Mouse (Mus musculus) hematopoietic stem cell, adult 5-6 weeks (primary cell): ENCODE results near the gene Gm960. TPM values are rescaled to one million over a fixed set of nuclear protein-coding genes. Genes with fewer than 3 reads are reported as not detected.
"Not testable (repeated sequence)": the region's sequence is repeated elsewhere in the genome, so short reads cannot be mapped to it uniquely, and the experiment has no call there.

ENCODE experiments used
- ATAC-seq, 2 experiments: fragments of 125-278 bp in 1 of 2; replicated peaks in 1 of 2; 2 replicates each; pipeline ENCODE4 v1.8.0; 2016 to 2017; ENCODE audit warnings: inconsistent platforms in 2 of 2, mild to moderate bottlenecking in 2 of 2, moderate number of reproducible peaks in 2 of 2, low read depth in 1 of 2, moderate TSS enrichment in 1 of 2; ENCODE audit not compliant: low FRiP score in 2 of 2, poor library complexity in 2 of 2, severe bottlenecking in 2 of 2, insufficient read depth in 1 of 2, low TSS enrichment in 1 of 2
- total RNA-seq: library from RNA; stranded (forward); fragments of 172-1452, 232-1000 nt; gene quantifications from 2 replicates; pipeline ENCODE4 v1.2.3, GENCODE M21; 2017

Gm960 gene
- total RNA-seq, 1 experiment from 2014 or later, result 6.6 TPM

DNA sequence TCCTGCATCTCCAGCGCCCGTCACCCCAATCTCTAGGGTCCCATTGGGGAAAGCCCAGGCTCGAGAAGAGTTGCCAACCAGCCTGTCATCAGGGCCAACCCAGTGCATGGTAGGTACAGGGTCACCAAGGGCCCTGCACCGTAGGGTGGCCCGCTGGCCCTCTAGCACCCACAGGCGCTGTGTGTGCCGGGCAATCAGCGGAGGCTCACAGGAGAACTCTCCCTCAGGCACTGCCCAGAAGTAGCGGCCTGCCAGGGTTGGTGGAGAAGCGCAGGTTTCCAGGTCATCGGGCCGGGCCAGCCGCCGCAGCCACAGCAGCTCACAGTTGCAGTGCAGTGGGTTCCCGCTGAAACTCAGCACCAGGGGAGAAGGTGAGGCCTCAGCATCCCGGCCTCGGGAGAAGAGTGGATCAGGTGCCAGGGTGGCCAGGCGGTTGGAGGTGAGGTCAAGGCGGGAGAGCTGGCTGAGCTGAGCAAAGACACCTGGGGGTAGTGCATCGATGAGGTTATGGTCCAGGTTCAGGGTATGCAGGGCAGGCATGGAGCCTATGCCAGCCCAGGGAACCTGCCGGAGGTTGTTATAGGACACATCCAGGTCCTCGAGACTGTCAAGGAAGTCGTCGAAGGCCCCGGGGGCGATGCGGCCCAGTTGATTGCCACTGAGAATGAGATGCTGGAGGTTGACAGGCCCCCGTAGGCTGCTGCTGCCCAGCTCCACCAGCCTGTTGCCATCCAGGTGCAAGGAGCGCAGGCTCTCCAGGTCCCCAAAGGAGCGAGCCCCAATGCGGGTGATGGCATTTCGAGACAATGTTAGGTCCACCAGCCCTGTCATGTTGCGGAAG is 84.8 kb downstream of the Gm960 start:
- ATAC-seq, result no peak

DNA sequence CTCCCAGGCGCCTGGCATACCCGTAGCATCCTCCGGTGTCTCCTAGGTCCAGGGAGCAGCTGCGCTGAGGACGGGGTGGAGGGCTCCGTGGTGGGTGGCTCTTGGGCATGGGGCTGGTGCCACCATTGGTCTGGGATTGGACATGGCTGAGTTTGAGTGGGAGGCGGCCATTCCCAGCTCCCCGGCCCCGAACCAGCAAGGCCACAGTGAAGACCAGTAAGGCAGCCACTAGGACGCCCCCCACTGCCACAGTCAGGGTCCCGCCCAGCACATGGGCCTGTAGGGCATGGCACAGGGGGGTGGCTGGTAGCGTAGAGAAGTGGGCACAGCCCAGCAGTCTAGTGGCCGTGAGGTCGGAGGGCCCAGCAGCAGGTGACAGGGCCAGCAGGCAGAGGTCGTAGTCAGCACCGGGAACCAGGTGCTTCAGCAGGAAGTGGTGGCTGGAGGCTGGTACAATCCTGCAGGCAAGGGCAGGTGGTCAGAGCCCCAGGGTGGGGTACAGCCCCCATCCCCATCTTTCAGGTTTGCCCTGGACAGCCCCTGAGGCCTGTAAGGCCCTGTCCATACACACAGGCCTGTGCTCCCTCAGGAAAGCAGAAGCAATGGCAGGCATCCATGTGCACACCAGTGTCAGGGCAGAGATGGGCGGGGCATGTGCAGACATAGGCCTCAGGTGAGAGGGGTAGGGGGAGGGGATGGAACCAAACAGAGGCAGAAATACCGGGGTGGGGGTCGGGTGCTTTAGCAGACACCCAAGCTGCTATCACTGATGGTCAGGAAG is 86.1 kb downstream of the Gm960 start:
- ATAC-seq, result no peak

DNA sequence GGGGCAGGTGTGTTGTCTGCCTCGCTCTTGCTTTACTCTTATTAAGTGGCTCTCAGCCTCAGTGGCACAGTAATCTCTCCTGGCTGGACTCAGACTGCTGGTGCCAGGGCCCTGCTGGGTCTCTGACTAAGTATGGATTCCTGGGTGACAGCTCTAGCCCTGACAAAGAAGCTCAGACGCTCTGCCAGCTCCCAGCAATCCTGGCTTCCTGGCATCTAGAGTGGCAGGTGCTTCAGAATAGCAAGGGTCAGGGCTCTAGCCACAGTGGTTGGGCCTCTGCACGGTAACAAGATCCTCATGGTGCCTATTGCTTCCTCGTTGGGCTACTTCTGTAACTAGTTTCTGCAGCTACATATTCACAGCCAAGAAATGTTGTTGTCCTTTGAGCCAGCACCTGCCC is 88.4 kb downstream of the Gm960 start:
- ATAC-seq, result no peak

DNA sequence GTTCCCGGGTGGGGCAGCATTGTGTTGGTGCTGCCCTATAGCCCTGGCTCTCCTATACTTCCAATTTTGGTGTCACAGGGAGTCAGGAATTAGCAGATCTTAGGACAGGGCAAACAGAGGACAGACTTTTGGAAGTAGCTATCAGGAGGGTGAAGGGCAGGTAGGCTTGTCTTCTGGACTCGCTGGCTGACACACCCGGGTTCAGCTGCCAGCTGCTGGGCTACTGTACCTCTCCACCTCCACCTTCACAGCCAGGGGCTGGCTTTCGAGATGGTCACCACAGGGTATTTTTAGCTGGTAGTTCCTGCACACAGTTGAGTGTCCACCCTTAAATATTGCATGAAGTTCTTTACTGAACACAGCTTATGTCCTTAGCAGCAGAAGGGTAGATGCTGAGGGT is 90.0 kb downstream of the Gm960 start:
- no peak for ATAC-seq

DNA sequence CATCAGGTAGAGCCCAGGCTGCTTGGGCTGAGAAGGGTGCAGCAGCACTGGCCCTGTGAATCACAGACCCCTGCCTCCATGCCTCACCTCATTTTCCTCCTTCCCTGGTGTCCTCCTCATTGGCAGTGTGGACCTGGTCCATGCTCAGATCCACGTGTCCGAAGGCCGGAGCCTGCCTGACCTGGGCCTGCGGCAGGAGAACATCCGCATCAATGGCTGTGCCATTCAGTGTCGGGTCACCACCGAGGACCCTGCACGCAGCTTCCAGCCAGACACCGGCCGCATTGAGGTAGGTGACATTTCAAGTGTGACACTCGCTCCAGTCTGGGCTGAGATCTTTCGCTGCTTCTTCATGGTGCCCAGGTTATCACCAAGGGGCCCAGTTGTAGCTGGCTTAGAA is 91.1 kb downstream of the Gm960 start:
- no peak for ATAC-seq

DNA sequence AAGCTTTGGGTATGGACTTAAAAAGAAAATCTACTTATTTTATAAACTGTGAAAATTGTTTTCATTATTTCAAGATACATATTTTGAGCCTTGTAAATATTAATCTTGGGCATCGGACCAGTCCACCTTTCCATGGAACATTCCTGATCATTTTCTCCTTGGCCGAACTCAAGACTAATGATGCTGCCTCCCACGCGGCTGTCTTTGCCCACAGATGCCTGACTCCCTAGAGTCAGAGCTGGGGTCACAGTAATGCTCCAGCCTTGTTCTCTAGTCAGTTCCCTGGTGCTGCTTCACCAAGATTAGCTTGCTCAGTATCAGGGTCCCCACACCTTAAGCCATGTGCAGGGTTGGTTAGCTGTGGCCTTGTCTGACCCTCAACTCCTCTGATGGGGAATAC is 92.8 kb downstream of the Gm960 start:
- ATAC-seq, result no peak

DNA sequence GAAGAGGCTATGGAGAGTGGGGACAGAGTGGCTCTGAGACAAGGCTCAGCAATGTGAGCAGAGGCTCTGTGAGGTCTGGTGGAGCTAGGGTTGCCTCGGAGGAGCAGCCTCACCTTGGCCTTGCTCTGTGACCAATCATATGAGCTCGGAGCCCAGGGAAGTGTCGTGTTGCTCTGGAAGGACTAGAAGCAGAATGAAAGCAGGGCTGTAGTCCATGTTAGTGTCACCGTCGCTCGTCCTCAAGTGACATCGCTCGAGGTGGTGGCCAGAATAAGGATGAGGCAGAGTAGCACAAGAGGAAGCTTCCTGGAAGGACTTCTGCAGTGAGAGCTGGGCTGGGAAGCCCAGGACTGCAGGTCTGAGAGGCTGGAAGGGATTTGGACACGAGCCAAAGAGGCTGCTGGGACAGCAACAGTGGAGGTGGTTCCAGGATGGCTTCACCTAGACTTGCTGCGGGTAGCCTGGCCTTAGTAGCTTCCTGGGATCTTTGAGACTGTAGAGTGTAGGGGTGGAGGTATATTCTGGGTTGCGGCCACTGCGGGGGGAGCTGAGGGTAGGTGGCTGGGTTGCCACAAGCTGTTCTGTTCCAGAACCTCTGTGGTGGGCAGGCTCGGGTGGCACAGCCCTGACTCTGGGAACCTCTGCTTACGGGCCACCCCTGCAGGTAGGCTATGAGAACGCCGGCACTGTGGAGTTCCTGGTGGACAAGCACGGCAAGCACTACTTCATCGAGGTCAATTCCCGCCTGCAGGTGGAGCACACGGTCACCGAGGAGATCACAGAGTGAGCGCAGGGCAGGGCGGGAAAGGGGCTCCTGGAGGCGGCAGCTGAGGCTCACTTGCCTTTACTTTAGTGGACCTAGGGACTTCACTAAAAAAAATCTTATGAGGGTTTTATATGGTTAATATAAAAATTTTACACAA is 94.4 kb downstream of the Gm960 start:
- peak; percentile 83 to 95 for ATAC-seq

DNA sequence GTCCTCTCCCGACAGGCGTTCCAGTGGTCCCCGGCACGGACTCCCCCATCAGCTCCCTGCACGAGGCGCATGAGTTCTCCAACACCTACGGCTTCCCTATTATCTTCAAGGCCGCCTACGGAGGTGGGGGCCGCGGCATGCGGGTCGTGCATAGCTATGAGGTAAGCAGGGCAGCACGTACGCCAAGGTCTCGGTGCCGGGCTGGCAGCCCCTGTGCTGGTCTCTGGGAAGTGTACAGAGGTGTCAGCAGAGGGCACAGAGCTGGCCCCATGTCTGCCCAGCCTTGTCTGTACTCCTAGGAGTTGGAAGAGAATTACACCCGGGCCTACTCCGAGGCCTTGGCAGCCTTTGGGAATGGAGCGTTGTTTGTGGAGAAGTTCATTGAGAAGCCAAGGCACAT is 96.0 kb downstream of the Gm960 start:
- ATAC-seq, result no peak

DNA sequence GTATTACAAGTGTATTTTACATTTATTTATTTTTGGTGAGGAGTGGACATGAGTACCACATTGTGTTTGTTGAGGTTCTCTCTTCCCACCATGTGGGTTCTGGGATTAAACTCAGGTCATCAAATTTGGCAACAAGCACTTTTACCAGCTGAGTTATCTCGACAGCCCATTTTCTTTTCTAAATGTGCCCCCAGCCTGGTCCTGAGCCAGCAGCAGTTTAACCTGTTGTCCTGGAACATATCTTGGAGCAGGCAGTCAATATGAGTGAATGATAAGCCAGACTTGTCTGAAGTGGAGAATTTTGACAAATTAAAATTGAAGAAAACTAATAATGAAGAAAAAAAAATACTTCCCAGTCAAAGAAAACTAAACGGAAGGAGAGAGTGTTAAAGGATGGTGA is 102.4 kb downstream of the Gm960 start:
- no peak for ATAC-seq

DNA sequence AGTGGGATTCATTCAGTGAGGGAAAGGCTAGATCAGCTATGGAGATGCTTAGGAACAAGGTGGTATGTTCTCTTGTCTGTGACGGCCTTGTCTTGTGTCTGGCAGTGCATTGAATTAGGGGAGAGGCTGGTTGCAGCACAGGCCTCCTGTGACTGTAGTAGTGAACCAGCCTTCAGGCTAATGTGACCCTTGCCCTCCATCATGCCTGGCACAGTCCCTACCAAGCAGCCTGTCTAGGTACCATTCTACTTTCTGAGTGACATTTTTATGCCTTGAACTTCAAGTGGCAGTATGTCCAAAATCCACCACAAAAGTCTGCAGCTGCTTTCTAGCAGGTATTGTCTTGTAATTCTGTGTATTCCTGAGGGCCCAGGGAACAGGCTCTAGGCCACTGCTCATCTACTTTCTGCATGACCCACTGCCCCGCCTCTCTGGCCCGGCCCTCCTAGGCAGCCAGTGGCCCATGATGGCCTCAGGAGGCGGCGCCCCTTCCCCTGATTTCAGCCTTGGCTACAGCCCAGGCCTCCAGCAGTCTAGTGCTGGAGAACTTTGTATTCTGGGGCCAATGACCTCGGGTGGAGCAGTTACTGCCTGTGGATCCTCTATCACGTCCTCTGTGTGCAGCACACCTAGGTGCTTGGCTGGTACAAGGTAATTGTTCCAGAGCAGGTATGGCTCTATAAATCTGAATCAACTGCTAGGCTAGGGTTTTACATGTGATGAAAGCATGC is 104.5 kb downstream of the Gm960 start:
- ATAC-seq, result no peak

DNA sequence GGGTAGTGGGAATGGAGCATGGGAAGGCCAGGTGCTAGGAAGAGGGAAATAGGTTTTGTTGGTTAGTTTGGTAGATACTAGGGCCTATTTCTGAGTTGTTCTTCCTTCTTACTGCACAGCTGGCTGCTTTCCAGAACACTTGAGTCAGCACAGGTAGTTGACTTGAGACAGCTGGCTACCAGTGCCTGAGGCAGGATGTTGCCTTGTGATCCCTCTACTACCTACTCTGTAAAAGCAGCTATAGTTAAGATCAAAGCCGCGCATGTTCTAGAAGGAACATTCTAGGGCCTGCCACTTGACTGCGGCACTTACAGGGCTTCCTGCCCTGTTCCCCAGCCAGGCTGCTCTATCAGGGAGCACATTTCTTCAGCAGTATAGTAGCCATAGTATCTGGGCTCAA is 108.4 kb downstream of the Gm960 start:
- 0 out of 4 replicates have a peak, but pooled peaks have one; percentile 12 to 25 for ATAC-seq

DNA sequence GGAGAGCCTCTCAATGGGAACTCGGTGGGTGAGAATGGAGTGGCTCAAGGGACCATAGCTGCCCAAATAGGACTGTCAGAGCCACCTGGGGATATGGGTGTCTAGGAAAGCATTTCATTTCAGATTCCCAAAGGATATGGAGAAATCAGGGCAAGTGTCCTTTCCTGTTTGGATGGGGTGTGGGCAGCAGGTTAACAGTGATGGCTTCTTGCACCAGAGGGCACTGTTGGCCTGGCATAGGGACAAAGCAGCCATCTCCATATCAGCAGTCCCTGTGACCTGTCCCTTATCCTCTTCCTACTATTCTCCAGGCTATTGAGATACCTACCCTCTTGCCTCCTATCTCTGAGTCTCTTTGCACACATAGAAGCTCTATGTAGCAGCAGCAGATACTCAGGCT is 109.4 kb downstream of the Gm960 start:
- no peak for ATAC-seq

DNA sequence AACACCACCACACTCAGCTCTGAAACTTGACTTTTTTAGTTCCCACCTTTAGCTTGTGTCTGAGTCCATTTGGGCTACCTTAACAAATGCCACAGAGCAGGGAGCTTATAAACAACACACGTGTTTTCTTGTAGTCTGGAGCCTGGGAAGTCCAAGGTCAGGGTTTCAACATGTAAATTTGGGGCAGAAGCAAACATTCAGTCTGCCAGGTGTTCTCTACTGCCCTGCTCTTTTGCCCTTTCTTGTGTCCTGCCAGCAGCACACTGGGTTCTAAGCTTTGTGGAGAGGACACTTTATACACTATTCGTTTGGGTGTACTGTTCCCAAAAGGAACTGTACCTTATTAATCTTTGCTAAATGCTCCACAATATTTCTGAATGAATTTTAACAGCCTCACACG is 110.0 kb downstream of the Gm960 start:
- no peak for ATAC-seq

DNA sequence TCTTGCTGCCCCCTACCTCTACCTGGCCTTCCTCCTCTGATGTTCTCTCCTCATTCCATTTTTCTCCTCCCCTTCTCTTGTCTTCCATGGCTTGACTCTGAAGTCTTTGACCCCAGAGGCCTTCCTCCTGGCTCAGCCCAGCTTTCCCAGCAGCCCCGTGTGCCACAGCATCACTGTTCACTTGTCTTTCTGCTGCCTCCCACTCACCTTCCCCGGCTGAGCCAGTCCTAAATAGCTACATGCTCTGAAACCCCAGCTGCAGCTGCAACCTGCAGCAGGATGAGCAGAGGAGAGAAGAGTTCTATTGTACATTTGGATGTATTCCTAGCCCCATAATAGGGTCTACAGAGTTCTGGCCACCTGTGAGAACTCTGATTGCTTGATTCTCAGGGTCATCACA is 111.0 kb downstream of the Gm960 start:
- ATAC-seq, result no peak

DNA sequence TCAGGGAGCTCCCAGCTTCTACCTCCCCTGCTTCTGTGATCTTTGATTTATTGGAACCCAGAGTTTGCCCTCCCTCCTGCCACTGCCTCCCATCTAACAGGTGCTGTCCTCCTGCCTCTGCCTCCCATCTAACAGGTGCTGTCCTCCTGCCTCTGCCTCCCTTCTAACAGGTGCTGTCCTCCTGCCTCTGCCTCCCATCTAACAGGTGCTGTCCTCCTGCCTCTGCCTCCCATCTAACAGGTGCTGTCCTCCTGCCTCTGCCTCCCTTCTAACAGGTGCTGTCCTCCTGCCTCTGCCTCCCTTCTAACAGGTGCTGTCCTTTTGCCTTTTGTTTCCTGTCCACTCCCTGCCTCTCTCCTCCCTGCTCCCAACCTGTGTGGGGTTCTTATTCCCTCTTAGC is 111.7 kb downstream of the Gm960 start:
- not testable (repeated sequence) for ATAC-seq

DNA sequence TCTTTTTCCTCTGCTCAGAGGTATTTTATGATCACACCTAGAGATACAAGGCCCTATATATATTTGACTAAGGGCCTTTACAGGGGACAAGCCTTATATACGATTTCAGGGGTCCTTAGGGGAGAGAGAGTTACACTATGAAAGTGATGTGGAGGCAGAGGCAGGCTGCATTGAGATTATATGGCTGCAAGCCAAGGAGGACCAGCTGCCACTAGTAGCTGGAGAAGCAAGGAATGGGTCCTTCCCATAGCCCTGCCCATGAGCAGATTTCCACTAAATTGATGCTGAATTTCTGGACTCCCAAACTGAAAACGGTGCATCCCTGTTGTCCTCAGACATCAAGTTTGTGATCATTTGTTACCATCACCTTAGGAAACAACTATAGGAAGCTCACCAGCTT is 114.6 kb downstream of the Gm960 start:
- ATAC-seq, result no peak

DNA sequence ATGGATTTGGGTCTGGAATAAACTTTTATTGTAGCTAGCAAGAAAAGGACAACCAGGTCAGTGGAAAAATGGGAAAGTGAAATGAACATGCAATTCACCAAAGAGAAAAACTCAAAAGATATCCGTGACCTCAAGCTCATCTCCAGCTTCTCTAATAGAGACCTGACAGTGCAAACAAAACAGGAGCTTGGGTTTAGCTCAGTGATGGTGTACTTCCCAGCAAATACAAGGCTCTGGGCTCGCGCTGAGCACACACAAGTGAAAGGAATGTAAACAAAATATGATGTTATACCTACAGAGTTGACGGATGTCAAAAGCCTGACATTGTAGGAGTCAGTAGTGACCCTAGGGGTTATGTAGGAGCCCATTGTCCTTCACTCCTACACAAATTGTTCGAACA is 119.2 kb downstream of the Gm960 start:
- no peak for ATAC-seq
